Mouse (Mus musculus) heart, adult 2 months (tissue): Measurements from ENCODE around the gene Bmp5. TPM values are rescaled to one million over a fixed set of nuclear protein-coding genes. Genes with fewer than 3 reads are reported as not detected.

Experiments used
- DNase-seq, 2 experiments: peaks; one replicate each; pipeline ENCODE4 v3.0.0; 2021
- H3K27ac ChIP-seq: fragments of 200-600 bp; 2 replicates; pipeline ENCODE4 v1.8.1; 2022
- H3K27me3 ChIP-seq: fragments of 200-500 bp; 2 replicates; pipeline ENCODE4 v1.6.1; 2012; ENCODE audit warnings: mild to moderate bottlenecking, low read length, inconsistent platforms, mixed read lengths; ENCODE audit not compliant: control insufficient read depth, insufficient read depth
- H3K36me3 ChIP-seq: fragments of 200-500 bp; 2 replicates; pipeline ENCODE4 v1.6.1; 2012; ENCODE audit warnings: low read length, inconsistent platforms; ENCODE audit not compliant: control insufficient read depth, insufficient read depth
- H3K4me1 ChIP-seq: fragments of 200-500 bp; 2 replicates; pipeline ENCODE4 v1.6.1; 2011; ENCODE audit warnings: low read length; ENCODE audit not compliant: control insufficient read depth, insufficient read depth
- H3K4me3 ChIP-seq: fragments of 200-600 bp; 2 replicates; pipeline ENCODE4 v1.8.1; 2022
- H3K79me2 ChIP-seq: fragments of 200-500 bp; replicated peaks from 2 replicates; pipeline ENCODE4 v1.6.1; 2012; ENCODE audit warnings: mild to moderate bottlenecking, inconsistent platforms, low read length, moderate library complexity, mixed read lengths; ENCODE audit not compliant: control insufficient read depth, insufficient read depth
- H3K9ac ChIP-seq: fragments of 200-500 bp; 2 replicates; pipeline ENCODE4 v1.6.1; 2012; ENCODE audit warnings: low read depth, mild to moderate bottlenecking, control low read depth, inconsistent platforms, low read length, mixed read lengths
- CTCF ChIP-seq: fragments of 200-600 bp; IDR thresholded peaks from 2 replicates; pipeline ENCODE4 v1.8.1; 2022; ENCODE audit warnings: antibody characterized with exemption, mild to moderate bottlenecking, moderate library complexity
- EP300 ChIP-seq: fragments of 200-500 bp; IDR thresholded peaks from 2 replicates; pipeline ENCODE4 v1.6.1; 2011; ENCODE audit warnings: low read depth, low read length, control low read depth; ENCODE audit not compliant: insufficient read depth
- POLR2A ChIP-seq: fragments of 200-500 bp; IDR thresholded peaks from 2 replicates; pipeline ENCODE4 v1.6.1; 2011; ENCODE audit warnings: mild to moderate bottlenecking, low read depth, low read length, control low read depth; ENCODE audit not compliant: insufficient read depth
- WGBS: fragments of 180-500 bp; shearing (Covaris S2); methylation state at CpG from one replicate; pipeline ENCODE4 v1.1.7; 2018; 5-methylcytosine and 5-hydroxymethylcytosine counted together
- intact Hi-C: fragments of 180-260 bp; cut with DNase I; formaldehyde crosslinking; loops from one replicate; pipeline ENCODE4 v1.15.1; 2025
- microRNA-seq, 2 experiments: library from miRNA; unstranded; fragments of <30 nt; microRNA quantifications; one replicate each; pipeline ENCODE4 v1.2.0; 2021
- polyA plus RNA-seq: library from polyadenylated mRNA; depleted of rRNA; stranded (reverse); fragments of >200 nt; gene quantifications from 2 replicates; pipeline ENCODE4 v1.2.3, GENCODE M21; 2012; rRNA removed
- total RNA-seq, 2 experiments: library from RNA; stranded (reverse); gene quantifications; 2 replicates each; pipeline ENCODE4 v1.2.3; 2021

The Bmp5 gene
- total and polyA plus RNA-seq, 3 experiments = 0.43 to 0.68 (median 0.65) TPM

GRCm38 (mm10) chr9:75911542-75911941 is 136.4 kb downstream of the Bmp5 start:
- TF ChIP-seq EP300 (no peak), POLR2A (no peak), CTCF (no peak)
- Histone ChIP-seq H3K27ac (no peak overlapping the region), H3K4me3 (no peak overlapping the region), H3K27me3 (no peaks in the 10 kb centered on the region), H3K4me1 (no peaks in the 10 kb centered on the region), H3K36me3 (no peaks in the 10 kb centered on the region), H3K79me2 (no peaks in the 10 kb centered on the region), H3K9ac (no peak overlapping the region)
- DNase-seq = no peak
- 75% methylated on average over 7 of the region's 7 CpGs for WGBS
- intact Hi-C loops = loop anchor here (10.0 kb wide), 1 partner anchor 183 kb away; no protein-coding TSS in a partner anchor

GRCm38 (mm10) chr9:75916027-75916426 is 140.9 kb downstream of the Bmp5 start:
- Histone ChIP-seq H3K27ac (no peak overlapping the region), H3K4me3 (no peak overlapping the region), H3K27me3 (no peaks in the 10 kb centered on the region), H3K9ac (no peak overlapping the region), H3K36me3 (no peaks in the 10 kb centered on the region), H3K4me1 (no peaks in the 10 kb centered on the region), H3K79me2 (no peaks in the 10 kb centered on the region)
- WGBS = 41% methylated on average over 2 of the region's 2 CpGs
- intact Hi-C loops = loop anchor here (10.0 kb wide), 1 partner anchor 179 kb away; no protein-coding TSS in a partner anchor
- TF ChIP-seq EP300 (no peak), POLR2A (no peak), CTCF (no peak)
- DNase-seq = no peak

- Histone ChIP-seq H3K27me3 (no peaks in the 10 kb centered on the region), H3K9ac (no peak overlapping the region), H3K4me3 (no peak overlapping the region), H3K27ac (no peak overlapping the region; the same call in 1 of the 2 replicates), H3K36me3 (no peaks in the 10 kb centered on the region), H3K79me2 (no peaks in the 10 kb centered on the region), H3K4me1 (peaks cover 1% of the 10 kb centered on the region; the same call in 1 of the 2 replicates)
- 0 out of 2 replicates have a peak, but pooled peaks have one; percentile 28 for TF ChIP-seq EP300
- TF ChIP-seq CTCF = no peak
- DNase-seq = peak; percentile 24 to 45
- intact Hi-C loops = no loop called here
- 33% methylated on average over 11 of the region's 11 CpGs for WGBS
Measured at GRCm38 (mm10) chr9:75927196-75927880, 152.2 kb downstream of the Bmp5 start.

GRCm38 (mm10) chr9:75928068-75928467 is 152.9 kb downstream of the Bmp5 start:
- no peak overlapping the region for H3K4me3 ChIP-seq
- no peak overlapping the region; the same call in 1 of the 2 replicates for H3K27ac ChIP-seq
- no peaks in the 10 kb centered on the region for H3K27me3 ChIP-seq
- intact Hi-C loops = no loop called here
- H3K9ac ChIP-seq = no peak overlapping the region
- 55% methylated on average over 5 of the region's 5 CpGs for WGBS
- TF ChIP-seq CTCF = no peak
- TF ChIP-seq POLR2A = no peak
- TF ChIP-seq EP300 = no peak
- no peaks in the 10 kb centered on the region for H3K79me2 ChIP-seq
- no peak for DNase-seq
- H3K4me1 ChIP-seq = peaks cover 1% of the 10 kb centered on the region; the same call in 1 of the 2 replicates
- H3K36me3 ChIP-seq = no peaks in the 10 kb centered on the region

- H3K27ac ChIP-seq = no peak overlapping the region
- no peaks in the 10 kb centered on the region for H3K36me3 ChIP-seq
- H3K27me3 ChIP-seq = no peaks in the 10 kb centered on the region
- TF ChIP-seq EP300 = no peak
- TF ChIP-seq CTCF = no peak
- TF ChIP-seq POLR2A = no peak
- no peak for DNase-seq
- no peaks in the 10 kb centered on the region for H3K79me2 ChIP-seq
- no peak overlapping the region for H3K9ac ChIP-seq
- intact Hi-C loops = no loop called here
- H3K4me3 ChIP-seq = no peak overlapping the region
- 69% methylated on average over 3 of the region's 3 CpGs for WGBS
- H3K4me1 ChIP-seq = no peaks in the 10 kb centered on the region
Measured at GRCm38 (mm10) chr9:75944663-75945062, 169.5 kb downstream of the Bmp5 start.

Small RNAs within 50 kb of the gene (microRNA-seq; reads per million reads assigned to microRNA genes)
- 0 reads per million in 2 experiments for gene Gm44355

Other genes starting within 250 kb of the Bmp5 start
- 10 to 100 TPM; 50.1 to 63.6 TPM for gene Tmod3, start 215.7 kb upstream of the Bmp5 start, total RNA-seq
- gene Tmod3, start 215.7 kb upstream of the Bmp5 start, polyA plus RNA-seq = 19.6 and 37.8 TPM in 2 replicates
- 1 to 10 TPM; 3.8 to 4.7 TPM for gene Tmod2, start 164.0 kb upstream of the Bmp5 start, total RNA-seq
- gene Tmod2, start 164.0 kb upstream of the Bmp5 start, polyA plus RNA-seq = 1.0 and 2.6 TPM in 2 replicates
- 1 to 10 TPM; 6.9 to 8.5 TPM for gene Lysmd2, start 149.6 kb upstream of the Bmp5 start, total RNA-seq
- 16.4 and 18.1 TPM in 2 replicates for gene Lysmd2, start 149.6 kb upstream of the Bmp5 start, polyA plus RNA-seq
- gene Scg3, start 91.3 kb upstream of the Bmp5 start, total RNA-seq = under 1 TPM; 0.37 to 0.43 TPM
- gene Scg3, start 91.3 kb upstream of the Bmp5 start, polyA plus RNA-seq = 0.20 and 1.3 TPM in 2 replicates
- under 1 TPM in 1 of 2 experiments, not detected in 1; 0.18 TPM for gene Hmgcll1, start 239.5 kb downstream of the Bmp5 start, total RNA-seq
- 0.12 and 0.29 TPM in 2 replicates for gene Hmgcll1, start 239.5 kb downstream of the Bmp5 start, polyA plus RNA-seq